Mouse (Mus musculus) hindbrain, embryonic 11.5 days (tissue): Measurements from ENCODE around the gene Spred2. TPM values are rescaled to one million over a fixed set of nuclear protein-coding genes. Genes with fewer than 3 reads are reported as not detected.
A peak's percentile ranks its signal among the peaks of the same experiment; 100 is the strongest.

ENCODE experiments used
- ATAC-seq: fragments of 200-750 bp; cut with Nextera tagmentation; 2 replicates; pipeline ENCODE4 v1.8.0; 2017; ENCODE audit warnings: mild to moderate bottlenecking, moderate TSS enrichment, moderate library complexity; ENCODE audit not compliant: low FRiP score
- DNase-seq: peaks from one replicate; pipeline ENCODE4 v3.0.0-alpha.2; 2015; ENCODE audit warnings: low spot score
- H3K27ac ChIP-seq: fragments of 300-500 bp; sonication (generic); 2 replicates; pipeline ENCODE4 v1.5.1; 2014; ENCODE audit warnings: mild to moderate bottlenecking, low read depth, low read length
- H3K27me3 ChIP-seq: fragments of 300-500 bp; sonication (generic); 2 replicates; pipeline ENCODE4 v1.6.1; 2014; ENCODE audit warnings: mild to moderate bottlenecking, low read length, moderate library complexity, mixed read lengths; ENCODE audit not compliant: control insufficient read depth, insufficient read depth
- H3K36me3 ChIP-seq: fragments of 300-500 bp; sonication (generic); 2 replicates; pipeline ENCODE4 v1.6.1; 2014; ENCODE audit warnings: mild to moderate bottlenecking, low read length, moderate library complexity, mixed read lengths; ENCODE audit not compliant: control insufficient read depth, insufficient read depth
- H3K4me1 ChIP-seq: fragments of 300-500 bp; sonication (generic); replicated peaks from 2 replicates; pipeline ENCODE4 v1.6.1; 2014; ENCODE audit warnings: low read length, mixed read lengths; ENCODE audit not compliant: control insufficient read depth, insufficient read depth
- H3K4me2 ChIP-seq: fragments of 300-500 bp; sonication (generic); replicated peaks from 2 replicates; pipeline ENCODE4 v1.6.1; 2014; ENCODE audit warnings: mild to moderate bottlenecking, low read depth, low read length
- H3K4me3 ChIP-seq: fragments of 300-500 bp; sonication (generic); 2 replicates; pipeline ENCODE4 v1.5.1; 2014; ENCODE audit warnings: low read depth, low read length
- H3K9ac ChIP-seq: fragments of 300-500 bp; sonication (generic); 2 replicates; pipeline ENCODE4 v1.6.1; 2014; ENCODE audit warnings: low read depth, low read length
- H3K9me3 ChIP-seq: fragments of 300-500 bp; sonication (generic); 2 replicates; pipeline ENCODE4 v1.6.1; 2016; ENCODE audit warnings: low read length; ENCODE audit not compliant: control insufficient read depth
- WGBS: fragments of 180-500 bp; shearing (Covaris S2); extraction: QIAGEN DNeasy Blood & Tissue Kit; methylation state at CpG from one replicate; pipeline ENCODE4 v1.1.7; 2014; 5-methylcytosine and 5-hydroxymethylcytosine counted together
- polyA plus RNA-seq: library from polyadenylated mRNA; unstranded; fragments of >200 nt; fragmentation: Nextera tagmentation; extraction: Ambion mirVana; gene quantifications from 2 replicates; pipeline ENCODE4 v1.2.1, GENCODE M21; 2014

Gene Spred2
- polyA plus RNA-seq, 1 experiment from 2014 or later: 6.2 TPM

DNA sequence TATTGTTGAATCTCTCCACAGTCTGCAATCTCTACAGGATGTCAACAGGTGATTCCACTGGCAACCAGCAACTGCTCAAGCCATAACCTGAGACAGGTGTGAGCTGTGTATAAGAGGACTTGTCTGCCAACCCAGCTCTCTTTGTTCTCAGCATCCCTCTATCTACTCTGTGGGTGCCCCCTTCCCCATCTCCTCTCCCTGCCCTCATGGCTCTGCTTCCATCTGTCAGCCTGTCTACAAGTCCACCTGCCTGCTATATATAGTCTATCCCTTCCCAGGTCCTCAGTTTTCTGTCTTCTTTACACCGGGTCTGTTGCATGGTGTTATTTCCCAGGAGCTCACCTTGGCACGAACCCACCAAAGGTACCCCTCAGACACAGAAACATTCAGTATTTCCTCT, 140.8 kb downstream of the Spred2 start:
- DNase-seq: no peak
- no peaks in the 10 kb centered on the region for H3K9me3 ChIP-seq
- 87% methylated on average over 2 of the region's 2 CpGs for WGBS
- ATAC-seq: no peak
- no peak overlapping the region for H3K4me3 ChIP-seq
- no peak overlapping the region for H3K9ac ChIP-seq
- H3K4me1 ChIP-seq: no peaks in the 10 kb centered on the region
- H3K36me3 ChIP-seq: 0 out of 2 replicates have a peak, but pooled peaks cover 2% of the 10 kb centered on the region
- H3K4me2 ChIP-seq: no peak overlapping the region
- no peak overlapping the region for H3K27ac ChIP-seq
- no peaks in the 10 kb centered on the region for H3K27me3 ChIP-seq

DNA sequence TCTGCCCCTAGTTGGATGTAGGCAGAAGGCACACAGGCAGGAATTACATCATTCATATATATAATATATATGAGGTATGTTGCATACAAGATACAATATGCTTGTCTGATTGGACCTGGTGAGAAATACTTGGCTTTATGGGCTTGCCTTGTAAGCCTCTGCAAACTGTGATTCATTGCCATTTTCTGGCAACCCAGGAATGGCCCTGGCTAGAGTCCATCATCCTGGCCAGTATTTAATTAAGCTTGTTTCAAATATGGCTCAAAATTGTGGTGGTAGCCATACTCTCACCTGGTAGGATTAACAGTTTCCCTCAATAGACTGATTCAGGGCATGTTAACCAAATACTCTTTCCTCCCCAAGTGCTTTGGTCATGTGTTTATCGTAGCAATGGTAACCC, 141.9 kb downstream of the Spred2 start:
- Histone ChIP-seq H3K27ac (no peak overlapping the region), H3K9ac (no peak overlapping the region), H3K4me2 (no peak overlapping the region), H3K4me3 (no peak overlapping the region), H3K9me3 (no peaks in the 10 kb centered on the region), H3K27me3 (no peaks in the 10 kb centered on the region), H3K4me1 (no peaks in the 10 kb centered on the region), H3K36me3 (0 out of 2 replicates have a peak, but pooled peaks cover 2% of the 10 kb centered on the region)
- ATAC-seq (no peak), DNase-seq (no peak)
- 100% methylated on average over 1 of the region's 1 CpGs for WGBS

- ATAC-seq (no peak), DNase-seq (no peak)
- H3K9me3 ChIP-seq: no peaks in the 10 kb centered on the region
- H3K36me3 ChIP-seq: 0 out of 2 replicates have a peak, but pooled peaks cover 3% of the 10 kb centered on the region
- no peaks in the 10 kb centered on the region for H3K27me3 ChIP-seq
- H3K4me1 ChIP-seq: no peaks in the 10 kb centered on the region
- H3K27ac ChIP-seq: no peak overlapping the region
- no peak overlapping the region for H3K9ac ChIP-seq
- WGBS: 72% methylated on average over 1 of the region's 1 CpGs
- no peak overlapping the region for H3K4me2 ChIP-seq
- H3K4me3 ChIP-seq: no peak overlapping the region
These were observed 143.3 kb downstream of the Spred2 start for GRCm38 (mm10) chr11:20067521-20067920.

DNA sequence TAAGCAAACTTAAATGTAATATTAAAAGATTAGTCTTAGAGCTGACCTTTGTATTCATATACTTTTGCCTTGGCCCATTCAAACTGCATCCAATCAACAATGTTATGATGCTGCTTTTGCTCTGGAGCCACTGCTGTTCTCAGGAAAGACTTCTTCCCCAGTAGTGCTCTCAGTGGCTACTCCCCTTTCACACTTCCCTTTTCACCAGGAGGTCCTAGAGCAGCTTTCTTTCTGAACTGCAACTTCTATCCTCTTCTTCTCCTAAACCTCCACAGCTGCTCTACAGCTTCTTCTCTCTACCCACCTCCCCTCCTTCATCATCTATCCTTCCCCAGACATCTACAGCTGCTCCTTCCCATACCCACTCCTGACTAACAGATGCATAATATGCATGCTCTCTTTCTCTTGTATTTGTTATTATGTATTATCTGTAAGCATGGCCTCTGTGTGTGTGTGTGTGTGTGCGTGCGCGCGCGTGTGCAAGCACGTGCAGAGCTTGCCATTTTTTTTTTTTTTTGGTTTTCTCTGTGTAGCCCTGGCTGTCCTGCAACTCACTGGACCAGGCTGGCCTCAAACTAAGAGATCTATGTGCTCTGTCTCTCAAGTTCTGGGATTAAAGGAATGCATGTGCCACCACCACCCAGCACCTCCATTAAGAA, 144.3 kb downstream of the Spred2 start:
- Histone ChIP-seq H3K27me3 (no peaks in the 10 kb centered on the region), H3K27ac (no peak overlapping the region), H3K4me2 (no peak overlapping the region), H3K4me1 (no peaks in the 10 kb centered on the region), H3K4me3 (no peak overlapping the region), H3K36me3 (0 out of 2 replicates have a peak, but pooled peaks cover 4% of the 10 kb centered on the region), H3K9ac (no peak overlapping the region), H3K9me3 (no peaks in the 10 kb centered on the region)
- DNase-seq: no peak
- ATAC-seq: no peak
- 98% methylated on average over 6 of the region's 6 CpGs for WGBS

- no peaks in the 10 kb centered on the region for H3K9me3 ChIP-seq
- WGBS: 84% methylated on average over 3 of the region's 3 CpGs
- no peak overlapping the region for H3K9ac ChIP-seq
- no peak for ATAC-seq
- no peaks in the 10 kb centered on the region for H3K27me3 ChIP-seq
- DNase-seq: peak; percentile 51
- no peak overlapping the region for H3K4me2 ChIP-seq
- no peak overlapping the region for H3K27ac ChIP-seq
- no peaks in the 10 kb centered on the region for H3K4me1 ChIP-seq
- H3K4me3 ChIP-seq: no peak overlapping the region
- 0 out of 2 replicates have a peak, but pooled peaks cover 7% of the 10 kb centered on the region for H3K36me3 ChIP-seq
These were observed 148.0 kb downstream of the Spred2 start for GRCm38 (mm10) chr11:20072174-20072573.

DNA sequence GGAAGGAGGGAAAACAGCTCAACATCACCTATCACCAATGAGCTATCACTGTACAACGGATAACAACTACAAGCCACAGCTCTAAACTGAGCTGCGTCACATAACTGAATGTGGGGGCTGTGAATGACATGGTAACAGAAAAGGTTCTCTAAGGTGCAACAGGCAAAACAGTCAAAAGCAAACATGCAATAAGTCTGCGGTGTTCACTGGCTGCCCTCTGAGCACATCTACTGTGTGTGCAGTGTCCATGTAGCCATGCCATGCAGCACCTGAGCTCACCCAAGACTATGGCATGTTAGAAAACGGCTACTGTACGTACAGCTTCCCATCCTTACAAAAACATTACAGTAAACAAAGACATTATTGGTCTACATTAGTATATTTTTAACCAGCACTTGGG, 148.7 kb downstream of the Spred2 start:
- DNase-seq (no peak), ATAC-seq (no peak)
- no peak overlapping the region for H3K27ac ChIP-seq
- H3K4me3 ChIP-seq: no peak overlapping the region
- no peak overlapping the region for H3K4me2 ChIP-seq
- H3K9ac ChIP-seq: no peak overlapping the region
- no peaks in the 10 kb centered on the region for H3K4me1 ChIP-seq
- H3K36me3 ChIP-seq: peaks cover 7% of the 10 kb centered on the region; the same call in 1 of the 2 replicates
- WGBS: 98% methylated on average over 5 of the region's 5 CpGs
- H3K27me3 ChIP-seq: no peaks in the 10 kb centered on the region
- H3K9me3 ChIP-seq: no peaks in the 10 kb centered on the region

Other genes starting within 250 kb of the Spred2 start
- 81.6 and 86.7 TPM in 2 replicates for gene Actr2, start 188.5 kb downstream of the Spred2 start, polyA plus RNA-seq